Mouse (Mus musculus): ENCODE data around the gene Kitl.

The Kitl gene

GRCm38 (mm10) chr10:100030385-100030784, 15.0 kb downstream of the Kitl start:
- in situ Hi-C loops (cut with MboI) = no loop called here

GRCm38 (mm10) chr10:100030980-100031516, 15.6 kb downstream of the Kitl start:
- in situ Hi-C loops (cut with MboI) = no loop called here

GRCm38 (mm10) chr10:100031631-100032030, 16.2 kb downstream of the Kitl start:
- in situ Hi-C loops (cut with MboI) = no loop called here

- in situ Hi-C loops (cut with MboI) = no loop called here
Observed at GRCm38 (mm10) chr10:100032566-100032965, 17.1 kb downstream of the Kitl start.

- in situ Hi-C loops (cut with MboI) = no loop called here
Observed at GRCm38 (mm10) chr10:100036021-100036420, 20.6 kb downstream of the Kitl start.

GRCm38 (mm10) chr10:100038342-100038898, 23.0 kb downstream of the Kitl start:
- in situ Hi-C loops (cut with MboI) = no loop called here

GRCm38 (mm10) chr10:100038994-100039393, 23.6 kb downstream of the Kitl start:
- in situ Hi-C loops (cut with MboI) = no loop called here

GRCm38 (mm10) chr10:100043748-100044147, 28.3 kb downstream of the Kitl start:
- in situ Hi-C loops (cut with MboI) = no loop called here

GRCm38 (mm10) chr10:100044153-100044552, 28.7 kb downstream of the Kitl start:
- in situ Hi-C loops (cut with MboI) = no loop called here

- in situ Hi-C loops (cut with MboI) = no loop called here
Observed at GRCm38 (mm10) chr10:100051146-100051783, 35.8 kb downstream of the Kitl start.

- in situ Hi-C loops (cut with MboI) = no loop called here
Observed at GRCm38 (mm10) chr10:100052404-100052803, 37.0 kb downstream of the Kitl start.

- in situ Hi-C loops (cut with MboI) = no loop called here
Observed at GRCm38 (mm10) chr10:100052911-100053310, 37.5 kb downstream of the Kitl start.

GRCm38 (mm10) chr10:100054006-100054405, 38.6 kb downstream of the Kitl start:
- in situ Hi-C loops (cut with MboI) = no loop called here

GRCm38 (mm10) chr10:100055082-100055481, 39.7 kb downstream of the Kitl start:
- in situ Hi-C loops (cut with MboI) = no loop called here

GRCm38 (mm10) chr10:100057106-100057623, 41.7 kb downstream of the Kitl start:
- in situ Hi-C loops (cut with MboI) = no loop called here

GRCm38 (mm10) chr10:100059356-100059755, 43.9 kb downstream of the Kitl start:
- in situ Hi-C loops (cut with MboI) = no loop called here

GRCm38 (mm10) chr10:100065529-100066301, 50.3 kb downstream of the Kitl start:
- in situ Hi-C loops (cut with MboI) = no loop called here

- in situ Hi-C loops (cut with MboI) = no loop called here
Observed at GRCm38 (mm10) chr10:100066374-100066773, 50.9 kb downstream of the Kitl start.

GRCm38 (mm10) chr10:100072641-100073040, 57.2 kb downstream of the Kitl start:
- in situ Hi-C loops (cut with MboI) = no loop called here

GRCm38 (mm10) chr10:100073092-100073491, 57.7 kb downstream of the Kitl start:
- in situ Hi-C loops (cut with MboI) = no loop called here

- in situ Hi-C loops (cut with MboI) = no loop called here
Observed at GRCm38 (mm10) chr10:100101115-100101514, 85.7 kb downstream of the Kitl start.

GRCm38 (mm10) chr10:100111209-100111608, 95.8 kb downstream of the Kitl start:
- in situ Hi-C loops (cut with MboI) = no loop called here

- in situ Hi-C loops (cut with MboI) = no loop called here
Observed at GRCm38 (mm10) chr10:100115570-100115969, 100.1 kb downstream of the Kitl start.

All from mature B cell (primary cell).